Mouse (Mus musculus) lung, embryonic 14.5 days (tissue): ENCODE measurements at regions not wholly inside any gene's neighbourhood (a gene's known extent, or its start where the extent isn't known, plus 50 kb on each side); places are given as distances from the start of the nearest gene placed in this dataset.
A peak's percentile ranks its signal among the peaks of the same experiment; 100 is the strongest.

Experiments
- ATAC-seq: fragments of 200-750 bp; cut with Nextera tagmentation; 2 replicates; pipeline ENCODE4 v1.8.0; 2017; ENCODE audit warnings: mild to moderate bottlenecking, moderate TSS enrichment, moderate library complexity; ENCODE audit not compliant: insufficient read depth
- DNase-seq: peaks from one replicate; pipeline ENCODE4 v3.0.0-alpha.2; 2015
- H3K27ac ChIP-seq: fragments of 300-500 bp; sonication (generic); 2 replicates; pipeline ENCODE4 v1.5.1; 2014; ENCODE audit warnings: low read depth, mild to moderate bottlenecking, moderate library complexity
- H3K27me3 ChIP-seq: fragments of 300-500 bp; sonication (generic); 2 replicates; pipeline ENCODE4 v1.6.1; 2014; ENCODE audit warnings: low read length, control low read depth; ENCODE audit not compliant: insufficient read depth
- H3K36me3 ChIP-seq: fragments of 300-500 bp; sonication (generic); 2 replicates; pipeline ENCODE4 v1.6.1; 2014; ENCODE audit warnings: control low read depth; ENCODE audit not compliant: insufficient read depth
- H3K4me1 ChIP-seq: fragments of 300-500 bp; sonication (generic); 2 replicates; pipeline ENCODE4 v1.6.1; 2014; ENCODE audit warnings: antibody characterized with exemption, control low read depth; ENCODE audit not compliant: insufficient read depth
- H3K4me2 ChIP-seq: fragments of 300-500 bp; sonication (generic); 2 replicates; pipeline ENCODE4 v1.6.1; 2014; ENCODE audit warnings: mild to moderate bottlenecking
- H3K4me3 ChIP-seq: fragments of 300-500 bp; sonication (generic); 2 replicates; pipeline ENCODE4 v1.5.1; 2014; ENCODE audit warnings: low read depth, low read length
- H3K9ac ChIP-seq: fragments of 300-500 bp; sonication (generic); 2 replicates; pipeline ENCODE4 v1.6.1; 2014
- H3K9me3 ChIP-seq: fragments of 300-500 bp; sonication (generic); 2 replicates; pipeline ENCODE4 v1.6.1; 2016; ENCODE audit warnings: low read depth, low read length, control low read depth
- CTCF ChIP-seq: IDR thresholded peaks from 2 replicates; pipeline ENCODE4 v1.5.1; 2016; ENCODE audit warnings: antibody characterized with exemption, low read depth
- WGBS: fragments of 180-500 bp; shearing (Covaris S2); extraction: QIAGEN DNeasy Blood & Tissue Kit; methylation state at CpG from one replicate; pipeline ENCODE4 v1.1.7; 2014; 5-methylcytosine and 5-hydroxymethylcytosine counted together

GRCm38 (mm10) chr7:65588197-65588596, 56.5 kb upstream of the Tarsl2 start:
- Histone ChIP-seq H3K27me3 (no peaks in the 10 kb centered on the region), H3K4me3 (no peak overlapping the region), H3K4me2 (no peak overlapping the region), H3K4me1 (no peaks in the 10 kb centered on the region), H3K27ac (no peak overlapping the region), H3K9ac (no peak overlapping the region), H3K36me3 (no peaks in the 10 kb centered on the region), H3K9me3 (no peaks in the 10 kb centered on the region)
- ATAC-seq (no peak), DNase-seq (no peak)
- 59% methylated on average over 5 of the region's 5 CpGs for WGBS
- no peak for TF ChIP-seq CTCF

GRCm38 (mm10) chr7:65586429-65586828, 58.3 kb upstream of the Tarsl2 start:
- ATAC-seq (no peak), DNase-seq (peak; percentile 21)
- no peaks in the 10 kb centered on the region for H3K4me1 ChIP-seq
- H3K36me3 ChIP-seq = no peaks in the 10 kb centered on the region
- TF ChIP-seq CTCF = no peak
- H3K4me2 ChIP-seq = no peak overlapping the region
- no peaks in the 10 kb centered on the region for H3K27me3 ChIP-seq
- no peak overlapping the region for H3K4me3 ChIP-seq
- 51% methylated on average over 12 of the region's 12 CpGs for WGBS
- no peaks in the 10 kb centered on the region for H3K9me3 ChIP-seq
- no peak overlapping the region for H3K27ac ChIP-seq
- no peak overlapping the region for H3K9ac ChIP-seq

- H3K4me2 ChIP-seq = no peak overlapping the region
- no peak overlapping the region for H3K27ac ChIP-seq
- ATAC-seq = no peak
- no peak overlapping the region for H3K4me3 ChIP-seq
- H3K9ac ChIP-seq = no peak overlapping the region
- no peak for DNase-seq
- no peaks in the 10 kb centered on the region for H3K36me3 ChIP-seq
- no peaks in the 10 kb centered on the region for H3K9me3 ChIP-seq
- H3K4me1 ChIP-seq = no peaks in the 10 kb centered on the region
- no peaks in the 10 kb centered on the region for H3K27me3 ChIP-seq
- 83% methylated on average over 4 of the region's 4 CpGs for WGBS
- TF ChIP-seq CTCF = no peak
These were observed 57.7 kb upstream of the Tjp1 start for GRCm38 (mm10) chr7:65585251-65585650.

- Histone ChIP-seq H3K9me3 (no peaks in the 10 kb centered on the region), H3K4me2 (no peak overlapping the region), H3K4me1 (no peaks in the 10 kb centered on the region), H3K36me3 (no peaks in the 10 kb centered on the region), H3K4me3 (no peak overlapping the region), H3K27ac (no peak overlapping the region), H3K9ac (no peak overlapping the region), H3K27me3 (no peaks in the 10 kb centered on the region)
- no peak for DNase-seq
- no peak for ATAC-seq
- 49% methylated on average over 10 of the region's 10 CpGs for WGBS
- TF ChIP-seq CTCF = no peak
These were observed 53.5 kb upstream of the Tjp1 start for GRCm38 (mm10) chr7:65580938-65581534.
